Mouse (Mus musculus): Measurements from ENCODE around the gene Tssc4.
A peak's percentile ranks its signal among the peaks of the same experiment; 100 is the strongest.

The Tssc4 gene

DNA sequence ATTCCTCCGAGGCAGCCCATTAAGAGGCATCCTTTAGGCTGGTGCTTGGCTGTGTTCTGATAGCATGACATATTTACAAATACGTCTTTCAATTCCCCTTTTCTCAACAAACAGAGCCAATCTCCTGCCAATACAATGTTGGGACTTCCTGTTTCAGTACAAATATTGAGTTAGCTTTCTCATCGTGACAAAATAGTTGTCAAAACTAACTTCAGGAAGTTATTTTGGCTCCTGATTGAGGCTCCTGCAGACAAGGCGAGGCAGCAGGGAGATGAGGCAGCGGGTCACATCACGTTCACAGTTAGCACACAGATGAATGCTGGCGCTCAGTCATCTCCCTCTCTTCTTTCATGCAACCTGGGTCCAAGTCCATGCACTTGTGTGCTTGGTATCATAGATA lies 22.7 kb upstream of the Tssc4 start:
- no peak for DNase-seq

DNA sequence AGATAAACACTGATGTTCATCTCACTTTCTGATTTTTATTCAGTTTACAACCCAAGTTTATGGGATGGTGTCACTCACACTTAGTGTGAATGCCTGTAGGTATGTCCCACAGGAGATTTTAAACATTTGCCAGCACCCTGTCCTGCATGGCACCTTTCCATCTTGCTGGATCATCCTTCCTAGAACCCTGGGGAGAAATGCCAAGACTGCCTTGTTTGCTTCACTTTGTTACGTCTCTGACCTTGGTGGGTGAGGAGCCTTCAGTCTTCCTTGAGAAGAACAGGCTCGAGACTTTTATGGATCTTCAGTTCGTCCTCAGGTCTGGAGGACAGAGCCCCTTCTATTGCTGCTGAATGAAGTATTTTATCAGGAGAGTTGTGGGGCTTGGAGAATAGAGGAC lies 19.7 kb upstream of the Tssc4 start:
- no peak for DNase-seq

DNA sequence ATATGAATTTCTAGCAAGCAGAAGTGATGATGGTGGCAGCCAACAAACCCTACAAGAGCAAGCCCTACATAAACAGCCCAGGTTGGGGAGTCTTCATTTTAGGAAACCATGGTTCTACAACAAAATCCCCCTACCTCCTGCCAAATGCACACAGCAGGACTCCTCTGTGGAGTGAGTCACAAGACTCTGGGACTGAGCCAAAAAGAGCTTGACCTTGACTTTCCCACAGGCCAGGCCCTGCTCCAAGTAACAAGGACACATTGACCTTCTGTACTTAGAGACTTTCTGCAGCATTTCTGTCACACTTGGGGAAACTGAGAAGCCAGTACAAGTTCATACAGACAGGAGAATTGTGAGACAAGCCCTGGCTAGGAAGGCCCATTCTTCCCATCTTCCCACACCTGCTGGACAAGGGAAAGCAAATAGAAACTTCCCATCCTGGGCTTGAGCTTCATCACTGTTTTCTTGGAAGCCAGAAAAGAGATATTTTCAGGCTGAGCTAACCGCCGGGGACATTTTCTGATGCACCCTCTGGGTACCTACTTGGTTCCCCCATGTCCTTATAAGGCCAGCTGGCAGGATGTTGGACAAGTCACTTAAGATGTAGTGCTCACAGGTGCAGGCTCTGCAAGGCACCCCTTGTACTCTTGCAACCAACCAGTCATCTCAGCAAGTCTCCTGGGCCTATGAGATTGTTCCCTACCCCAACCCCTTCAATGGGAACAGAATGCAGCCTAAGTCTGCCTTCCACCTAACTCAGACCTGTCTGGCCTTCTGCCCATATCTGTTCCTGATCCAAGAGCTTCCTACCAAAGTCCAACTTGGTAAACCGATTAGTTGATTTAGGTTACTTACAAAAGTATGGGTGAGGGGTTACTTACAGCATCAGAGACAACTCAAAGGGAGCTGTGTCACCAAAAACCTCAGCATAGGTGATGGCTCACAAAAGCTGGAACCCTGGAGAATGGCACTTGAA lies 18.9 kb upstream of the Tssc4 start:
- peak; percentile 6 for DNase-seq

DNA sequence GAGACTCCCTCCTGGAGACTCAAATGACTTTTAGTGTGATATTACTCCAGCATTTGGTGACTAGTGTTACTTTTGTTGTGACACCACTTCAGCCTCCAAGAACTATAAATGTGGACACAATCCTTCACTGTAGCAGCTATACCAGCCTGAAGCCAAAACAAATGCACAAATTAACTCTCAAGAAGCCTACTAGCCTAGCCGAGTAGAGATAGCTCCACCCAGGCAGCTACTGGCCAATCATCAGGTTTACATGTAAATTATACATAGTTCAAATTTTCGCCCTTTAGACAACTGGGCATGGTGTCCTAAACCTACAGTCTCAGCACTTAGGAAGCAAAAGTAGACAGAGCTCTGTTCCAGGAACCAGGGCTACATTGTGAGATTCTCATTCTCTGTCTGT lies 17.7 kb upstream of the Tssc4 start:
- DNase-seq: no peak

DNA sequence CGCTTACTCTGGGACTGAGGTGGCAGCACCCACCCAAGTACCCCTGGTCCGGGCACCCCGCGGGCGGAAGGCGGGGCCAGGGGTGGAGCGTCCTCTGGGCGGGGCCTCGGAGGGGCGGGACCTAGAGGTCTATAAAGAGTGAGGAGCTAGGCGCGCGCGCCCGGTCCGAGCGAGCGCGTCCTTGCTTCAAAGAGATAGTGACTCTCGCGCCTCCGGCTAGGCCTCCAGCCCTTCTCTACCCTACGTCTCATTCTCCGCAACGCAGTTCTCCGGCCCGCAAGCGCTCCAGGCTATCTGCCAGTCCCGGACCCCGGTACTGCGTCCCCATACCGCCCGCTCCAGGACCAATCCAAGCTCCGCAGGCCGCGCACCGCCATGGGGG lies 16.4 kb upstream of the Tssc4 start, which contains the start of gene Cd81:
Gene Cd81 (plus strand): TSS at position 114 of the 382 bp plus-strand sequence.
- DNase-seq: peak; percentile 76

DNA sequence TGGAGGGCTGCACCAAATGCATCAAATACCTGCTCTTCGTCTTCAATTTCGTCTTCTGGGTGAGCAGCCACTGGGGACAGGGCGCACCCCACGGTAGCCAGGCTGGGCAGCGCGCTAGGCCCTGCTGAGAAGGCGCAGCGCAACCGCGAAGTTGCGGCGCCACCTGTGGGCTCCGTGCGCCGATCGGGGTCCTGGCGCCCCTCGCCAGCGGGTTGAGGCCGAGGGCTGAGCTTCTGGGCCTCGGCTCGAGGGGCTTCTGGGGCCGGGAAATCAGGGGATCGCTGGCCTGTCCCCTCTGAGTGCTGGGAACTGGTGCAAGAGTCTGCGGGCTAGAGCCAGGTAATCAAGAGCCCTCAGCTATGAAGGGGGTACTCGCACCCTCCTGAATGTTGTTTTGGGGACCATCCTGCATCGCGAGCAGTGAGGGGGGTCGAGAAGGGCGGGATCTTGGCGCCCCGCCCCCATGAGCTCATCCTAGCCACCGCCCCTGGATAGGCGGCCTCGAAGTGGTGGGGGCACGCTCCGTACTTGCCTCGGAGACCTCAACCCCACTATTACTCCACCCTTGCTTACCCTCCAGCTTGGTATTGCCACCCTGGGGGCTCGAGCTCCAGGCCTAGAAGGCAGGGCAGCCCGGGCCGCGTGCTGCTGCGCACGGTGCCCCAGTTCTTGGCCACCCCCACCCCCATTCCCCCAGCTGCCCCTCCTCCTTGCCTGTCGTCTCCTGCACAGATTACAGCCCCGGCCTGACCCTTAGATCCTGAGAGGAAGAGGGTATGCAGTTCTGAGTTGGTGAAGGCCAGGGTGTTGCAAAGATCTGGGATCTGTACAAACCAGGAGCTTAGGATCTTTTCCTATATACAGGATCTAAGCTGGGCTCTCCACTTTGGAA lies 15.8 kb upstream of the Tssc4 start:
- no peak for DNase-seq

DNA sequence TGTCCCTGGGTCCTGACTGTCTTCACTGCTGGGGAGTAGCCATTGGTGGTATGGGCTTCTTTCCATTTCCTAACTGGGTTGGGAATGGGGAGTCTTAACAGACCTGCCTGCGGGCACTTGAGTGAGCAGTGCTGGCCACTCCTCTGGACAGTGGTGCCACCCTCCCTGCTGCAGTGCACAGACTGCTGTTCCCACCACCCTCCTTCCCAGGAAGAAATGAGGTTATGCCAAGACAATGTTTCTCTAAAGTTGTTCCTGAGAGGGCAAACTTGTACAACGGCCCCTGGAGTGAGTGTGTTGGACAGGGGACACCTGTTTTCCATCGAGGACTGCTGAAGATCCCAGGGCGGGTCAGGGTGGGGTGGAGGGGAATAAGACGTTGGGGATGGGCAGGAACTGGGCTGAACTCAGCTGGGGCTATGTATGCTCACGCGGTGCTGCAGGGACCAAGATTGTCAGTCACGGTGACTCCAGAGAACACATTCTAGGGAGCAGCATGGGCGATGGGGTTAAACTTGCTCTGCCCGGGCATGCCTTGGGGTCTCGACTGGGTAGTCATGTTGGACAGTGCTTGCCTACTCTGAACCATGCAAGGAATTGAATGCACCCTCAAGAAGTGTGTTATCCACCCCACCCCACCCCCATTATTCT lies 15.0 kb upstream of the Tssc4 start:
- no peak for DNase-seq

DNA sequence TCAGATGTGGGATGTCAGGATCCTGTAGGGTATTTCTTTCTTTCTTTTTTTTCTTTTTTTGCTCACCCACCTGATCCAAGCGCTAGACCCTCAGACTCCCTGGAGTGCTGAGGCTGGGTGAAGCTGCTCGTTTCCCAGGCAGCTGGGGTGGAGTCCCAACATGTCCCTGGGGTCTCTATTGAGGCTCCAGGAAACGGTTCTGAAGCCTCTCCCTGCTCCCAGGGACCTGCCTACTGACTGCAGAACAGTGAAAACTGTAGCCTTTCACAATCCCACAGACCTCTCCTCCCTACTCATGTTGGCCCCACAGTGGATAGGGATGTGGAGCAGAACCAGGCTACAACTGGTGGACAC lies 14.5 kb upstream of the Tssc4 start:
- no peak for DNase-seq

DNA sequence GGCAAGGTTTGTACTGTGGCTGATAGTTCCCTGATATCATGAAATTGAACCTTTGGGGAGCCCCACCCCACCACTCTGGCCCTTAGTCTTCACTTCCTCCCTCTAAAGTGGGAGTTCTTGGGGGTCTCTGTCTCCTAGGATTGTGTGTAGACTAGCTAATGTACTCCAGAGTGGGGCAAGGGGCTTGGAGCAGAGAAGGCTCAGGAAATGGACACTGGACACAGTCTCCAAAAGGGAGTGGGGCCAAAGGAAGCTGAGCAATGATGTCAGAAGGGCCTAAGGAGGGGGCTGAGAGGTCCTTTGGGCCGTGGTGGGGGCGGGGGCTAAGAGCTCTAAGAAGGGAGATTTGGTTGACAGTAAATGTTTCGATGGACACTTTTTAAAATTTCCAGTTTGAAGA lies 14.0 kb upstream of the Tssc4 start:
- DNase-seq: no peak

DNA sequence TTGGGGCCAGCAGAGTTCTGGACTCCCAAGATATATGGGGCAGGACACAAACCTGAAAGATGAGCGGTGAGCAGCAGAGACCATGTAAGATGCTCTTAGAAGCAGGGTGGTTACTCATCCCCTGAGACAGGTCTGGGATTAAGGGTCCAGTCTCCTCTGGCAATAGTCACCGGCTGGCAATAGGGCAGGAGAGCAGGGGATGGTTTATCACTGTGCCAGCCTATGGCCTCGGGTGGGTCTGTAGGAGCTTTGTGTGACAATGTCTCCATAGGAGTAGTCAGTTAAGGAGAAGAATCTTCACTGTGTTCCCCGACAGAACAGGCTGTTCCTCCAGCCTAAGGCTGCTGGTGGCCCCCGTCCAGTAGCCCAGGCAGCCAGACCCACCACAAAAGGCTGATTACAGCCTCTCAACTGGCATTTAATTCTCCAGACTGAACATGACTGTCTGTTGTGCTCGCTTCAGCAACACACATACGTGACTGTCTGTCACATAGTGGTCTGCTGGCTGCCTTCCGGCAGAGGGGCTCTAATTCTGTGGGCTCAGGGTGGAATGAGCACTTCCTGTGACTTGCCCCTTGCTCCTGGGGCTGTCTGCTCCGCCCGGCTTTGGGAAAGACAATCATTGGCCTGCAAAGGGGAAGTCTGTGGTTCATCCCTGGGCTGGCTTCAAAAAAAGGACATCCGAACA lies 13.4 kb upstream of the Tssc4 start:
- DNase-seq: no peak

DNA sequence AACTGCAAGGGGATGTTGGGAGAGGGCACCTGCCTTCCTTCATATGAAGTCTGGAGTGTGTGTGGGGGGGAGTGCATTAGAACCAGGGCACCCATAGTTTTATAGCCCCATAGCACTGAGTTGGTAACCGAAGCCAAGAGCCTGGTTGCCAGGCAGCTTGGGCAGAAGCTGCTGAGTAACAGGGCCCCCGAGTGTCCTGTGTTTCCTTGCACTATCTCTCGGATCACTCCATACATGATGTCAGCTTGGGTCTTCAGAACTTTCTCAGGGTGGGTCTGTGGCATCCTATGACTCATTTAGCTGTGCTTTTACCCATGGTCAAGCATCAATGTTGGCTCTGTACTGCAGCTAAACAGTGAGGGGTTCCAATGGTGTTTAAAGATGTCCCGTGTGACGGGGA lies 12.0 kb upstream of the Tssc4 start:
- no peak for DNase-seq

DNA sequence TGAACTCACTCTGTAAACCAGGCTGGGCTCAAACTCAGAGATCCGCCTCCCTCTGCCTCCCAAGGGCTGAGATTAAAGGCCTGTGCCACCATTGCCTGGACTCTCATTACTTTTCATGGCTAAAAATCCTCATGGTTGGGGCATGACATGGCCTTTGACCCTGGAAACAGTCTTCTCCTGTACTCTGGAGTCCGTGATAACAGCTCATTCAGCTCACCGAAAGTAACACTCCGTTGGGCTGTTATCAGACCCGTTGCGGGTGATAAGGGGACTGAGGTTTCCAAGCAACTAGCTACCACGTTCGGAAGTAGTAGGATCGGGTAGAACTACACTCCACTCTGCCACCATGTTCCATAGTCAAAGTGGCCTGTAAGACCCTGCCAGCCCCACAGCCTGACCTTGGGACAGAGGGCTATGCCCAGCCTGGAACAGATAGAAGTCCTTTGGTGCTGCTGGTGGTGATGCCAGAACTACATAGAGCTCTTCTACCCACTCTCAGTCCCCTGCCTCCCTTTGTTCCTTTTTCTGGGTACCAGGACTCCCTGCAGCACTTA lies 11.3 kb upstream of the Tssc4 start:
- DNase-seq: no peak

DNA sequence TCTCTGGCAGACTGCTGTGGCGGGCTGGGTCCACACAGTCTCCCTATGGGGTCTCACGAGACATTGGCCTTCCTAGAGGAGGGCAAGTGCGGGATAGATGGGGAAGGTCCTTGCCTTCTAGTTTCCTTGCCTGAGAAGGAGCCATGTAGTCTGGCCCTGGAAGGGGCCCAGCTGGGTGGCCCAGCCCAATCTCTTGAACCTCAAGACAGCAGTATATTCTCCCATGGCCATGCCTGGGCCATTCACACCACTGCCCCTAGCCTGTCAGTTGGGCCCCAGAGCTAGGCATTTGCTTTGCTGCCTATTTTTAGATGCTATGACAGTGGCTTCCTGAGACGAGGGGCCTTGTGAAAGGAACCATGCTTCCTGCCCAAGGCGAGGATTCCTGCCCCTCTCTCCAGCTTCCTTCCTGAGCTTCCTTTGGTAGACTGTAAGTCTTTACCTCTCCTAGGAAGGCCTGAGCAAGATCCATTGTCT lies 10.8 kb upstream of the Tssc4 start:
- DNase-seq: no peak

DNA sequence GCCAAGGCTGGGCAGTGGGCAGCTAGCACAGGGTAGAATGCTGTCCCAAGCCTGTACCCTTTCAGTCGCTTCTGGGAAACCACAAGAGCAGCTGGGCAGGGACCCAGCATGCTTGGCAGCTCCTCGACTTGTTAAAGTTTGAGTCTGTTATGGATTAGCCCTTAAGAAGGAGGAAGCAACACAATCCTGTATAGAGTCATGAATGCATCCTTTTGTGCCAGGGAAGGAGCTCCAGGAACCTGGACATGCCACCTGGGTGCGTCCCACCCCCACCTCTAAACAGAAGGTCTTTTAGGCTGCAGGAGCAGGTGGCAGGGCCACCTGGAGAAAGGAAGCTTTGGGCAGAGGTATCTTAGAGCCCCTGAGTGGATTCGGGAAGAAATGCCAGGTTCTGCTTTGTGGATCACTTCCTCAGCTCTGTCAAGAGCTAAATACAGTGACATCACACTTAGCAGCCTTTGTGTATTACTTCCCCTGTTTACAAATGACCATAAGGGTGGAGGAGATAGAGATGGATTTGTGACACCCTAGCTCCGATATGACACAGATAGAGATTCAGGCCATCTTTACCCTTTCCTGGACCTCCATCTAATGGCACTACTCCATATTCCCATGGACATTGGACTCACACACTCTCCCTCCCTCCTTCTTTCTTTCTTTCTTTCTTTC lies 9.7 kb upstream of the Tssc4 start:
- no peak for DNase-seq

DNA sequence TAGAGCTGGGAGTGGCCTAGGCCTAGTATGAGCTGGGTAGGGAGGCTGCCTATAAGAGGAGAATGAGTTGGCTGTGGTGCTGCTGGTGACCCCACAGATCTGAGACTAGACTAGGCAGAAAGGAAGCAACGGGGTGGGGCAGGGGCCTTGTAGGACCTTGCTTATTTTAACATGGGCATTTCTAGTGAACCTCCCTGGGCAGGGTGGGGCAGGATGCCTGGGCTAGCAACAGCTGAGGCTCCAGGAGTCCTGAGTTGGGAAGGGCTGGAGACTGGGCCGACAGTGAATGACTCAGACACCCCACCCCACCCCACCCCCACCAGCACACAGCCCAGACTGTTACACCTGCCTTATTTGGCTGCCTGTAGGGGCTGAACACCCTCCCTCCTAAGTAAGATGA lies 6.3 kb upstream of the Tssc4 start:
- DNase-seq: no peak

DNA sequence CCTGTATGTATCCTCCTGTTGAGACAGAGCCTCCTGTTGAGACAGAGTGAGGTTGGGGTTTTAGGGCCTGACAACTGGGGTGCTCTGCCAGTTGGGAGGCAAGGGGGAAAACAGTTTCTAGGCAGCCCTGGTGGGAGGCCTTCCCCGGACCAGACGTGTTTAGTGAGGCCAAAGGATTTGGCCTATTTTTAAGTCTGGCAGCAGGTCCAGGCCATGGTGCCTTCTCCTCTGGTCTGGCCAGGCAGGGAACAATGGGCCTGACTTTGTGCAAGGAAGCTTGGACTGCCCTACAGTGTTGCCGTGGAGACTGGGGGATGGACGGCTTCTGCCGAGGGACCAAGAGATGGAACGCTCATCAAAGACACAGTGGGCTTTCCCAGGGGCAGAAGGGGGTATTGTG lies 4.8 kb upstream of the Tssc4 start:
- DNase-seq: no peak

DNA sequence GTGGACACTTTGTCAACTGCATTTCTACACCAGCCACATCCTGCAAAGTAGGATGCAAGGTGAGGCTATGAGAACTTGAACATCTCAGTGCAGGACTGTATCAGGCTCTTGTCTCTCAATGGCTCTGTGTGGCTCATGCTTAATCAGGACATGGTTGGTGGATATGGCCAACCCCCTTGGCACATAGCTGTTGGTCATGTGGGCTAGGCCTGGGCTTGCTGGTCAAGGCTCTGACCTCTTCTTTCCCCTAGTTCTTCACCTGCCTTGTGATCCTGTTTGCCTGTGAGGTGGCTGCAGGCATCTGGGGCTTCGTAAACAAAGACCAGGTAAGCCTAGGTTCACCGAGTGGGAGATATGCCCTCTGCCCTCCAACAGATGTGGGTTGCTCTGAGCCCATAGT lies 3.4 kb upstream of the Tssc4 start:
- no peak for DNase-seq

DNA sequence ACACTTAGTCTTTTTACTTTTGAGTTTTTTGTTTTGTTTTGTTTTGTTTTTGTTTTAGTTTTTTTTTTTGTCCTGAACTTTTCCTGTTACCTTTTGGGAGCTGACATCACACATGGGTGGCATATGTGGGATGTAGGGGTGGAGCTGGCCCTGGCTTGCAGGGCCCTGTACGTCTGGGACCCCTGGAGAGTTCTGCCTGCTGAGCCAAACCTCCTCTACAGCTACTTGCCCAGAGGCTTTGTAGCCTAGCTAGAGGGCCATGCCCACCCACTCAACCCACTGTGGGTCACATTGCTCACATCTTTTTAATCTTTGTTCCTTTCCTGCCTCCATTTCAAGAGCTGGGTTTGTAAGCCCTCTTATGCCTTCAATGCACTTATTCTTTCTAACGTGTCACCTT lies 1.6 kb upstream of the Tssc4 start:
- no peak for DNase-seq

DNA sequence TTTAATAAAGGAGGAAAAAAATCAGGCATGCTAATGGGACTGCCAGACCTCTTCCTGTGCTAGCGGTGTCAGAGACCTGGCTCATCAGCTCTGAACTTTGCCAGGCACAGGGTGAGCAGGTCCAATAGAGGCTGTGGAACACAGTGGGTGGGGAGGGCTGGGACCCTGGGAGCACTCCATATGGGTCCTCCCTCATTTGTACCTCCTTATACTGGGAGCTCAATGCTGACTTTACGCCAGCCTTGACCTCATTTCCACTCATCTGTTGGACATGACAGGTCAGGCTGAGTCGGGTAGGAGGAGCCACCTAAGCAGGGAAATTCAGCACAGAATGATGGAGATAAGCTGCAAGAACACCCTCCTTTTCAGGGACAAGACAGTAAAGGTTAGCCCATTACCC lies 1.2 kb upstream of the Tssc4 start:
- DNase-seq: no peak

DNA sequence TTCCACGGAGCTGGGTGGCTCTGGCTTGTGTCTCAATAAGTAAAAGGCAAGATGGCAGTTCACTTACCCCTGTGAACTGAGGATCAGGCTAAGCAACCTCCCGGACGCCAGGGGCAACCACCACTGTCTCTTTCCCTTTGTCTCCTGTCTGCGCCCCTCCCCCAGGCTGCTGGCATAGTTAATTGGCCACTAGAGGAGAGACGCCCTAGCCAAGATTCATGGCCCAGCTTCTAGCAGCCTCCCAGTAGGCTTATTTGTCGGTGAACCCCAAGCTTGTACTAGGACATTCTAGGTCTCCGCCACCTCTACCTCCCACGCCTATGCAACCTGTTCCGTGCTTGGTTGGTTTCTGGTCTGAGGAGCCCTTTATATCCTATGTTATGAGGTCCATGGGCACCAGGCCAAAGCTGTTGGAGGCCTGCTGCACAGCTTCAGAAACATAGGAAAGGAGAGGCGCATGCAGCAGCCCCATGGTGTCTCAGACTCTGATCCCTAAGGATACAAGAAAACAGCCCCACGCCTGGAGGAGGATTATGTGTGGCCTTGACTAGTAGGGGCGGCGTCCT lies 650 bp upstream of the Tssc4 start:
- peak; percentile 69 for DNase-seq

DNA sequence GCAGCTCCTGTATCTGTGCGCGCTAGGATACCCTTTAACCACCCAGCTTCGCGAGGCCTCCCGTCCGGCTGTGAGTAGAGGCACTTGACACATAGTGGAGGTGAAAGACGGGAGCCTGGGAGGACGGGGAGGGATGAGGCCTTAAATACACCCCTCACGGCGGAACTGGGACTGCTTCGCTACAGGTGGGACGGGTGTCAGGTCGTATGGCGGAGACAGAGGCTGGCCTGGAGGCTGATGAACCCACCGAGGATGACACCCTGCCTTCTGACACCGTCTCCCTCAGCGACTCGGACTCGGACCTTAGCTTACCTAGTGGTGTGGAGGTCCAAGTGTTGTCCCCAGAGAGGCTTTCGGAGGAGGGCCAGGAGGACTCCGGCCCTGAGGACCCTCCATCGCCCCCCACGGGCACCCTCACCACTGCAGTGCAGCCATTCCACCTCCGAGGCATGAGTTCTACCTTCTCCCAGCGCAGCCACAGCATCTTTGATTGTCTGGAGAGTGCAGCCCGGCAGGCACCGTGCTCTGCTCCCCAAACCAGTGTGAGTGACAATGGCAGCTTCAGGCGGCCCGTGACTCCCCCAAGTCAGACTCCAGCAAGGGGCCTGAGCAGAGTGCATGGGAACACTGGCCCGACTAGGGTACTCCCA lies 827 bp downstream of the Tssc4 start:
- DNase-seq: peak; percentile 56
